In the genomic region with DNA sequence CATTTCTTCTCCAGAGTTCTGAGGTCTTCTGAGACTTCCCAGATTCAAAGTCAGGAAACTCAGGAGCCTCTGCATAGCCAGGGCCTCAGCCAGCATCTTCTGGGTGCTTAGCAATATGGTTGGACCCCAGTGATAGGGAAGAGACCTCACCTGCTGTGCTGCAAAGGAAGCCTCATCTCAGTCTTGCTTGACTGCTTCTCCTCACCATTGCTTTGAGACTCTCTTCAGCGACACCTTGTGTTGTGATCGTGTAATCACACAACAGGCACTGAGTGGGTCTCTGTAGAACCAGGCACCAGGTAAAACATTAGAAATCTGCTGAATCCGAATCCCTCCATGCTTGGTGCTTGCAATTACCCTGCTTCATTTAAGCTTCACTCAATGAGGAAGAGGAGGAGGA, we compare ENCODE assay signal across 8 mouse cellular contexts.
DNase-seq lines count a peak whose midpoint lies in the region; ATAC-seq and TF ChIP-seq lines count a peak whose summit lies in the region.

No protein-coding gene starts in this region.

- TF ChIP-seq CTCF in forebrain, postnatal 0 days (IDR thresholded peaks at IDR 0.05; ENCODE audit: low read depth): peak; percentile 57

- no peak overlapping the region for H3K9ac ChIP-seq in forebrain, postnatal 0 days
- no peak overlapping the region for H3K9ac ChIP-seq in forebrain, embryonic 11.5 days (ENCODE audit: low read length)
- no peak overlapping the region for H3K9ac ChIP-seq in neural tube, embryonic 11.5 days (ENCODE audit: low read length)

- no peak overlapping the region for H3K4me3 ChIP-seq in forebrain, postnatal 0 days (ENCODE audit: low read depth, low read length)
- H3K4me3 ChIP-seq in forebrain, embryonic 11.5 days (ENCODE audit: low read depth, low read length): no peak overlapping the region
- H3K4me3 ChIP-seq in neural tube, embryonic 11.5 days (ENCODE audit: low read depth, low read length): no peak overlapping the region

- no peaks in the 10 kb centered on the region; the same call in 1 of the 2 replicates for H3K27me3 ChIP-seq in forebrain, postnatal 0 days (ENCODE audit: insufficient read depth, low read length)
- H3K27me3 ChIP-seq in forebrain, embryonic 11.5 days (ENCODE audit: control insufficient read depth, insufficient read depth, low read length): no peaks in the 10 kb centered on the region
- H3K27me3 ChIP-seq in neural tube, embryonic 11.5 days (ENCODE audit: control insufficient read depth, insufficient read depth, low read length): no peaks in the 10 kb centered on the region

- H3K9me3 ChIP-seq in forebrain, postnatal 0 days (ENCODE audit: low read length): no peaks in the 10 kb centered on the region
- no peaks in the 10 kb centered on the region for H3K9me3 ChIP-seq in forebrain, embryonic 11.5 days (ENCODE audit: control insufficient read depth, low read length)
- H3K9me3 ChIP-seq in neural tube, embryonic 11.5 days (ENCODE audit: control insufficient read depth, low read length): no peaks in the 10 kb centered on the region

- no peak overlapping the region for H3K27ac ChIP-seq in forebrain, postnatal 0 days (ENCODE audit: low read depth, low read length)
- H3K27ac ChIP-seq in forebrain, embryonic 11.5 days (ENCODE audit: low read depth, low read length): no peak overlapping the region
- no peak overlapping the region for H3K27ac ChIP-seq in neural tube, embryonic 11.5 days (ENCODE audit: low read depth, low read length)

- DNase-seq in forebrain, postnatal 0 days: no peak
- no peak for DNase-seq in forebrain, embryonic 11.5 days (ENCODE audit: low spot score)
- DNase-seq in neural tube, embryonic 11.5 days (ENCODE audit: low spot score): peak; percentile 36
- DNase-seq in neural tube, embryonic 10.5 days (ENCODE audit: extremely low spot score, low spot score): no peak
- peak; percentile 45 for DNase-seq in forelimb bud, embryonic 11.5 days (ENCODE audit: low read depth, low spot score)
- peak; percentile 39 for DNase-seq in naive thymus-derived CD4-positive, alpha-beta T cell, adult 2 months (ENCODE audit: low read depth)
- no peak for DNase-seq in T-cell, adult 2 months (ENCODE audit: low spot score)
- DNase-seq in natural killer cell, adult 2 months (ENCODE audit: low spot score in 2 of 2): no peak

- 15% methylated on average over 3 of the region's 3 CpGs for WGBS in forebrain, postnatal 0 days
- WGBS in forebrain, embryonic 11.5 days: 11% methylated on average over 3 of the region's 3 CpGs
- 15% methylated on average over 3 of the region's 3 CpGs for WGBS in neural tube, embryonic 11.5 days

- no peaks in the 10 kb centered on the region for H3K4me1 ChIP-seq in forebrain, postnatal 0 days (ENCODE audit: insufficient read depth)
- no peaks in the 10 kb centered on the region for H3K4me1 ChIP-seq in forebrain, embryonic 11.5 days (replicated peaks; ENCODE audit: control insufficient read depth, insufficient read depth, low read length)
- no peaks in the 10 kb centered on the region for H3K4me1 ChIP-seq in neural tube, embryonic 11.5 days (ENCODE audit: control insufficient read depth, insufficient read depth, low read length)

- H3K36me3 ChIP-seq in forebrain, postnatal 0 days (ENCODE audit: insufficient read depth): no peaks in the 10 kb centered on the region
- no peaks in the 10 kb centered on the region for H3K36me3 ChIP-seq in forebrain, embryonic 11.5 days (ENCODE audit: control insufficient read depth, insufficient read depth, low read length)
- no peaks in the 10 kb centered on the region for H3K36me3 ChIP-seq in neural tube, embryonic 11.5 days (ENCODE audit: control insufficient read depth, insufficient read depth, low read length)

- H3K4me2 ChIP-seq in forebrain, postnatal 0 days (ENCODE audit: low read depth): no peak overlapping the region
- no peak overlapping the region for H3K4me2 ChIP-seq in forebrain, embryonic 11.5 days (ENCODE audit: low read depth, low read length, severe bottlenecking)
- no peak overlapping the region for H3K4me2 ChIP-seq in neural tube, embryonic 11.5 days (ENCODE audit: low read depth)

- no peak for ATAC-seq in forebrain, postnatal 0 days
- no peak for ATAC-seq in forebrain, embryonic 11.5 days (replicated peaks; ENCODE audit: low FRiP score)
- no peak for ATAC-seq in neural tube, embryonic 11.5 days (ENCODE audit: insufficient read depth, low FRiP score, low TSS enrichment)

Comparison
In these comparisons a context has a peak if more than half of its experiments do, and no peak if none do; other contexts are left out.
1. DNase-seq: peak in neural tube, embryonic 11.5 days (single experiment), forelimb bud, embryonic 11.5 days (single experiment) and naive thymus-derived CD4-positive, alpha-beta T cell, adult 2 months (single experiment); none in forebrain, postnatal 0 days (single experiment), forebrain, embryonic 11.5 days (single experiment), neural tube, embryonic 10.5 days (single experiment), T-cell, adult 2 months (single experiment) and natural killer cell, adult 2 months (0 of 2).